9 mouse cellular contexts compared by ENCODE assay signal in the genomic region with DNA sequence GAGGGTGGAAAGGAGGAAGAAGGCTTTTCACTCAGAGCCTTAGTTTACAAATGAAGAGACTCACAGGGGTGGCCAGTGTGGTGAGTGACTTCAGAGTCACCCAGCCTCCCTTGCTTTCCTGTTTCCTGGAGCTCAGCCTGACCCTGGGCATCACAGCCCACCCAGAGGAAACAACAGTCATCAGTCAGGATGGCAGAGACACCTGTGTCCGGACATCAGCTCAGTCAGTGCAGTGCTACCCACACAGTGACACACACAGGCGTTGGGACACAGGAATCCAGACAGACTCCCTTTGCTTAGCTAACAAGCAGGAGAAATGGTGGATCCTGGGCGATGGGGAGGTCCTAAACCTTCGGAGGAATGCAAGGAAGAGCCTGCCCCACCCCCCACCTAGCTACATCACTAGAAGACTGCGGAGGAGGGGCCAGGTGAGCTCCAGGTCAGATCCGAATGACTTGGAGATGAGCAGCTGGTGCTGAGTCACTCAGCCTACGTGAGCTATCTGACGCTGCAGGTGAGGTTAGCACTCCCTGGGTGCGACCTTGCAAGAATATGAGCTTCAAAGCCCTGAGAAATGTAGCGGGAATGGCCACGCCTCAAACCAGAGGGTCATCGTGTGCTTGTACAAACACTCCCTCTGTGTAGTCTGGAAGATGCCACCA. TPM values are rescaled to one million over a fixed set of nuclear protein-coding genes. Genes with fewer than 3 reads are reported as not detected.
A peak's percentile ranks its signal among the peaks of the same experiment; 100 is the strongest.
DNase-seq lines count a peak whose midpoint lies in the region; ATAC-seq and TF ChIP-seq lines count a peak whose summit lies in the region.
"Had no signal": no experiment of that assay in that cellular context is flagged by ENCODE, and none has a peak within 500 bp of the region (broad histone marks: within the 10 kb centered on the region; RNA-seq: fewer than 3 reads in every experiment).

No protein-coding gene starts in this region.

- peak; percentile 76 for ATAC-seq in lung, postnatal 0 days
- ATAC-seq in hindbrain, embryonic 13.5 days (ENCODE audit: low FRiP score) = no peak

- no peaks in the 10 kb centered on the region for H3K36me3 ChIP-seq in heart, embryonic 10.5 days
- no peaks in the 10 kb centered on the region for H3K36me3 ChIP-seq in lung, postnatal 0 days (ENCODE audit: insufficient read depth, low read length)
- H3K36me3 ChIP-seq in hindbrain, embryonic 13.5 days = no peaks in the 10 kb centered on the region
- H3K36me3 ChIP-seq: midbrain, embryonic 12.5 days had no signal

- DNase-seq in heart, embryonic 10.5 days (ENCODE audit: low spot score) = no peak
- no peak for DNase-seq in heart, adult 18-20 months
- peak; percentile 97 for DNase-seq in R1 (ENCODE audit: low read depth, low spot score)
- peak; percentile 49 for DNase-seq in kidney, adult 9 months
- peak; percentile 65 for DNase-seq in lung, postnatal 0 days (ENCODE audit: low spot score)
- no peak for DNase-seq in layer of hippocampus, adult 18-20 months (ENCODE audit: low spot score in 2 of 2)
- no peak for DNase-seq in gastrocnemius, postnatal 36 days

- H3K27ac ChIP-seq in heart, embryonic 10.5 days = peak overlapping the region; percentile 54
- peak overlapping the region; percentile 72 for H3K27ac ChIP-seq in lung, postnatal 0 days (ENCODE audit: low read length)
- H3K27ac ChIP-seq in hindbrain, embryonic 13.5 days = no peak overlapping the region
- H3K27ac ChIP-seq: midbrain, embryonic 12.5 days had no signal

- peak overlapping the region; percentile 16; the same call in 1 of the 2 replicates for H3K4me3 ChIP-seq in heart, embryonic 10.5 days
- no peak overlapping the region for H3K4me3 ChIP-seq in lung, postnatal 0 days (ENCODE audit: low read depth, low read length)
- H3K4me3 ChIP-seq in hindbrain, embryonic 13.5 days = no peak overlapping the region
- H3K4me3 ChIP-seq: midbrain, embryonic 12.5 days had no signal

- peak overlapping the region; percentile 16; the same call in 1 of the 2 replicates for H3K9ac ChIP-seq in lung, postnatal 0 days (replicated peaks; ENCODE audit: low read depth)
- no peak overlapping the region for H3K9ac ChIP-seq in hindbrain, embryonic 13.5 days
- H3K9ac ChIP-seq: midbrain, embryonic 12.5 days had no signal

- 14% methylated on average over 12 of the region's 12 CpGs for WGBS in heart, embryonic 10.5 days
- 10% methylated on average over 12 of the region's 12 CpGs for WGBS in lung, postnatal 0 days
- 11% methylated on average over 12 of the region's 12 CpGs for WGBS in hindbrain, embryonic 13.5 days

- no peak; the same call in none of the 2 replicates for TF ChIP-seq EP300 in lung, postnatal 0 days (IDR thresholded peaks at IDR 0.05)

- peaks cover 46% of the 10 kb centered on the region for H3K4me1 ChIP-seq in heart, embryonic 10.5 days
- H3K4me1 ChIP-seq in lung, postnatal 0 days (ENCODE audit: insufficient read depth, low read depth, low read length) = peaks cover 5% of the 10 kb centered on the region
- peaks cover 12% of the 10 kb centered on the region for H3K4me1 ChIP-seq in hindbrain, embryonic 13.5 days (replicated peaks)
- H3K4me1 ChIP-seq: midbrain, embryonic 12.5 days had no signal

- 0 out of 2 replicates have a peak overlapping the region, but pooled peaks have one; percentile 12 for H3K4me2 ChIP-seq in lung, postnatal 0 days (replicated peaks; ENCODE audit: low read depth, low read length)
- no peak overlapping the region for H3K4me2 ChIP-seq in hindbrain, embryonic 13.5 days
- H3K4me2 ChIP-seq: midbrain, embryonic 12.5 days had no signal

- H3K27me3 ChIP-seq in heart, embryonic 10.5 days (ENCODE audit: insufficient read depth, poor library complexity, severe bottlenecking) = peaks cover 13% of the 10 kb centered on the region
- no peaks in the 10 kb centered on the region for H3K27me3 ChIP-seq in lung, postnatal 0 days (replicated peaks; ENCODE audit: insufficient read depth, low read length)
- H3K27me3 ChIP-seq in hindbrain, embryonic 13.5 days = peaks cover 21% of the 10 kb centered on the region; the same call in 1 of the 2 replicates

- TF ChIP-seq CTCF in lung, postnatal 0 days (IDR thresholded peaks at IDR 0.05) = no peak

- no peaks in the 10 kb centered on the region for H3K9me3 ChIP-seq in heart, embryonic 10.5 days
- no peaks in the 10 kb centered on the region for H3K9me3 ChIP-seq in lung, postnatal 0 days (ENCODE audit: low read length)
- H3K9me3 ChIP-seq in hindbrain, embryonic 13.5 days = no peaks in the 10 kb centered on the region
- H3K9me3 ChIP-seq: midbrain, embryonic 12.5 days had no signal

- intact Hi-C loops in gastrocnemius, postnatal 36 days (cut with DNase I) = no loop called here

RNA-seq across cellular contexts. Expression of a gene that starts 12.0 kb away (rescaled TPM):
- polyA plus RNA-seq in heart, embryonic 10.5 days (2016; fragmentation: Nextera tagmentation; extraction: Ambion mirVana) = 130 and 150 TPM in 2 replicates
- 10 to 100 TPM; 50.4 to 56.6 TPM for total RNA-seq in heart, adult 18-20 months (2021)
- 47.9 and 50.6 TPM in 2 replicates for polyA plus RNA-seq in lung, postnatal 0 days (2015; fragmentation: Nextera tagmentation; extraction: Ambion mirVana)
- total RNA-seq in layer of hippocampus, adult 18-20 months (2021) = 100 to 1,000 TPM; 120 to 129 TPM
- polyA plus RNA-seq in hindbrain, embryonic 13.5 days (2015; fragmentation: Nextera tagmentation; extraction: Ambion mirVana) = 86.8 and 90.1 TPM in 2 replicates
- total RNA-seq in gastrocnemius, postnatal 36 days (2021) = 10 to 100 TPM; 47.2 to 51.5 TPM

RNA-seq across cellular contexts. Expression of a gene that starts 12.6 kb away (rescaled TPM):
- polyA plus RNA-seq in heart, embryonic 10.5 days (2016; fragmentation: Nextera tagmentation; extraction: Ambion mirVana) = 28.8 and 31.5 TPM in 2 replicates
- 10 to 100 TPM; 50.3 to 57.1 TPM for total RNA-seq in heart, adult 18-20 months (2021)
- 68.4 and 79.3 TPM in 2 replicates for polyA plus RNA-seq in lung, postnatal 0 days (2015; fragmentation: Nextera tagmentation; extraction: Ambion mirVana)
- 10 to 100 TPM; 24.8 to 28.2 TPM for total RNA-seq in layer of hippocampus, adult 18-20 months (2021)
- 34.5 and 35.5 TPM in 2 replicates for polyA plus RNA-seq in hindbrain, embryonic 13.5 days (2015; fragmentation: Nextera tagmentation; extraction: Ambion mirVana)
- 100 to 1,000 TPM in 1 of 2 experiments, 10 to 100 TPM in 1; 74.6 to 112 TPM for total RNA-seq in gastrocnemius, postnatal 36 days (2021)

Comparison
In these comparisons a context has a peak if more than half of its experiments do, and no peak if none do; other contexts are left out.
1. DNase-seq: peak in R1 (single experiment), kidney, adult 9 months (single experiment) and lung, postnatal 0 days (single experiment); none in heart, embryonic 10.5 days (single experiment), heart, adult 18-20 months (0 of 2), layer of hippocampus, adult 18-20 months (0 of 2) and gastrocnemius, postnatal 36 days (0 of 2).